Mouse (Mus musculus) myocyte (in vitro differentiated cells): ENCODE results near the gene Mboat2.

Source experiments
- CEBPB ChIP-seq: IDR thresholded peaks from 2 replicates; pipeline ENCODE4 v1.6.1; 2011; ENCODE audit warnings: mild to moderate bottlenecking, moderate library complexity; ENCODE audit not compliant: poor library complexity, insufficient read depth, severe bottlenecking
- E2F4 ChIP-seq: IDR thresholded peaks from one replicate; pipeline ENCODE4 v1.6.1; 2011; ENCODE audit warnings: mild to moderate bottlenecking, control low read depth, moderate library complexity; ENCODE audit not compliant: insufficient read depth
- MAX ChIP-seq: IDR thresholded peaks from one replicate; pipeline ENCODE4 v1.6.1; 2011; ENCODE audit warnings: low read depth, mild to moderate bottlenecking, control low read depth
- MYOD1 ChIP-seq, 3 experiments: IDR thresholded peaks; one replicate each; pipeline ENCODE4 v1.6.1; 2011; ENCODE audit warnings: control low read depth in 2 of 3, low read depth in 2 of 3, mild to moderate bottlenecking in 2 of 3, moderate library complexity in 1 of 3; ENCODE audit not compliant: insufficient read length in 2 of 3, control insufficient read depth in 1 of 3
- MYOG ChIP-seq, 3 experiments: IDR thresholded peaks; one replicate each; pipeline ENCODE4 v1.6.1; 2011; ENCODE audit warnings: control low read depth in 2 of 3, low read depth in 2 of 3, mild to moderate bottlenecking in 2 of 3; ENCODE audit not compliant: insufficient read length in 2 of 3, control insufficient read depth in 1 of 3, insufficient read depth in 1 of 3
- POLR2A ChIP-seq: IDR thresholded peaks from one replicate; pipeline ENCODE4 v1.6.1; 2011; ENCODE audit warnings: low read depth, mild to moderate bottlenecking, control low read depth, moderate library complexity; ENCODE audit not compliant: insufficient read length
- POLR2AphosphoS2 ChIP-seq: IDR thresholded peaks from one replicate; pipeline ENCODE4 v1.6.1; 2011; ENCODE audit warnings: low read depth, control low read depth; ENCODE audit not compliant: insufficient read length
- REST ChIP-seq: IDR thresholded peaks from one replicate; pipeline ENCODE4 v1.6.1; 2011; ENCODE audit warnings: mild to moderate bottlenecking, control low read depth, moderate library complexity; ENCODE audit not compliant: insufficient read depth, insufficient read length
- SRF ChIP-seq: IDR thresholded peaks from one replicate; pipeline ENCODE4 v1.6.1; 2011; ENCODE audit warnings: low read depth; ENCODE audit not compliant: control insufficient read depth, insufficient read length
- TCF3 ChIP-seq: IDR thresholded peaks from one replicate; pipeline ENCODE4 v1.6.1; 2011; ENCODE audit warnings: low read depth, control low read depth; ENCODE audit not compliant: insufficient read length
- USF1 ChIP-seq: IDR thresholded peaks from one replicate; pipeline ENCODE4 v1.6.1; 2011; ENCODE audit warnings: low read depth, mild to moderate bottlenecking, control low read depth, moderate library complexity

GRCm38 (mm10) chr12:24920861-24921260, 90.2 kb downstream of the Mboat2 start:
- TF ChIP-seq E2F4 (no peak), POLR2A (no peak), USF1 (no peak), TCF3 (no peak), MYOD1 (IDR thresholded peaks at IDR 0.05; ENCODE audit: control insufficient read depth in 1 of 3, insufficient read length in 2 of 3, low read depth in 2 of 3) (no peak), POLR2AphosphoS2 (no peak), MAX (no peak), REST (no peak), CEBPB (no peak), MYOG (IDR thresholded peaks at IDR 0.05; ENCODE audit: control insufficient read depth in 1 of 3, insufficient read depth in 1 of 3, insufficient read length in 2 of 3, low read depth in 2 of 3) (no peak), SRF (no peak)
